Mouse (Mus musculus): ENCODE data around the gene Chil5. TPM values are rescaled to one million over a fixed set of nuclear protein-coding genes. Genes with fewer than 3 reads are reported as not detected.
"Not testable (repeated sequence)": the region's sequence is repeated elsewhere in the genome, so short reads cannot be mapped to it uniquely, and the experiment has no call there.

Chil5 gene
- polyA plus RNA-seq, 1 experiment = not detected

DNA sequence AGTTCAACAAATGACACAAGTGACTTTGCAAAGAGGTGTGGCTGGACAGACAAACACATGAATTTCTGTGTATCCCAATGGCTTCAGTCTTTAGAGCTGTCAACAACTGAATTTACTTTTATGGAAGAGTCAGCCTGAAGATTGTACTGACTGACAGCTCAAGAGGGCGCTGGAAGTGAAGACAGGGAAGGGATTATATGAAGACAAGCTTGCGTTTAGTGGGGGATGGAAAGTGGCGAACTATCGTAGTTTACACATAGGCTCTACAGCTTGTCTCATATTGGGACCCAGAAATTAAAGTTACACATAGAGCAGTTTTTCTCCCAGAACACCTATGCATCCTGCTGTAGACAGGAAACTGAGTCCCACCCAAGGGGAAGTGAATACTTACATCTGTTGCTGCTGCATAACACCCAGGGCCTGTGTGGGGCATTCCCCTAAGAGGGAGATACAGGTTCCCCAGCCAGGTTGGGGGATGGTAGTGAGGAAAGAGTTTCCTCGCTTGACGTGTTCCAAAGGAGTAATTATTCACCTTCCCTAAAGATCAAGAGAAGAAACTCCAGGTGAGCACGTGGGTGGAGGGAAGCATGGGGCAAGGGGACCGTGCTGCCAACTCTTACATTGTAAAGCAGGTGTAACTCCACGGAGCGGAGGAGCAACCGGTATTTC is 31.8 kb downstream of the Chil5 start:
- peak overlapping the region; percentile 2 for H3K4me3 ChIP-seq (ENCODE audit: insufficient read depth, poor library complexity, severe bottlenecking)
- H3K36me3 ChIP-seq (ENCODE audit: control insufficient read depth, insufficient read depth) = no peaks in the 10 kb centered on the region

DNA sequence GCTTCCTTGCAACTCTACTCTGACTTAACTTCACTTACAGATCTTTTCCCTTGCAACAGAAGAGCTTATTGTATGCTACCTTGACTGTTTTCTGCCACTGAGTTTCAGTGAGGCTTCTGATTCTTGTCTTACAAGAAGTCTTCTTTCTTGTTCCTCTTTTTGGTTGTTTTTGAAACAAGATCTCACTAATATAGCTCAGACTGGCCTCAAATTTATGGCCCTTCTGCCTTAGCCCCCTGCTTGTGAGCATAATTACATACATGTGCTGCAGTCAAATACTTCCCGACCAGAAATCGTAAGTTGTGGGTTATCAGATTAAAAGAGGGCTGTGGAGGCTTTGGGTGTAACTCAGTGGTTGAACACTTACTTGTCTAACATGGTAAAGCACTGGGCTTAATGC is 37.9 kb downstream of the Chil5 start:
- Histone ChIP-seq H3K4me3 (ENCODE audit: insufficient read depth, poor library complexity, severe bottlenecking) (no peak overlapping the region), H3K79me2 (ENCODE audit: control insufficient read depth, insufficient read depth) (no peaks in the 10 kb centered on the region), H3K36me3 (ENCODE audit: control insufficient read depth, insufficient read depth) (no peaks in the 10 kb centered on the region), H3ac (ENCODE audit: control insufficient read depth, insufficient read length, low read depth) (no peak overlapping the region), H3K79me3 (ENCODE audit: low read depth) (no peaks in the 10 kb centered on the region), H3K27me3 (ENCODE audit: control insufficient read depth, insufficient read depth, insufficient read length) (no peaks in the 10 kb centered on the region)
- TF ChIP-seq MYOD1 (IDR thresholded peaks at IDR 0.05; ENCODE audit: control insufficient read depth, insufficient read length, low read depth) = no peak
- no peak for TF ChIP-seq CTCF (IDR thresholded peaks at IDR 0.05; ENCODE audit: control insufficient read depth, insufficient read depth, insufficient read length)
- no peak for TF ChIP-seq USF1 (IDR thresholded peaks at IDR 0.05; ENCODE audit: low read depth)
- TF ChIP-seq MAX (IDR thresholded peaks at IDR 0.05) = no peak
- TF ChIP-seq CEBPB (IDR thresholded peaks at IDR 0.05; ENCODE audit: low read depth) = no peak
- TF ChIP-seq FOSL1 (IDR thresholded peaks at IDR 0.05; ENCODE audit: insufficient read depth, low read length, poor library complexity, severe bottlenecking) = no peak
- no peak for TF ChIP-seq MYOG (IDR thresholded peaks at IDR 0.05; ENCODE audit: control insufficient read depth, extremely low read depth, insufficient read length)

More for the DNA sequence above, 31.8 kb downstream of the Chil5 start:
- H3K79me2 ChIP-seq (ENCODE audit: control insufficient read depth, insufficient read depth) = no peaks in the 10 kb centered on the region
- no peaks in the 10 kb centered on the region for H3K27me3 ChIP-seq (ENCODE audit: control insufficient read depth, insufficient read depth, insufficient read length)
- TF ChIP-seq MYOG (IDR thresholded peaks at IDR 0.05; ENCODE audit: control insufficient read depth, extremely low read depth, insufficient read length) (no peak), MAX (IDR thresholded peaks at IDR 0.05) (no peak), MYOD1 (IDR thresholded peaks at IDR 0.05; ENCODE audit: control insufficient read depth, insufficient read length, low read depth) (no peak), CTCF (IDR thresholded peaks at IDR 0.05; ENCODE audit: control insufficient read depth, insufficient read depth, insufficient read length) (no peak)
- no peak overlapping the region for H3ac ChIP-seq (ENCODE audit: control insufficient read depth, insufficient read length, low read depth)
- no peaks in the 10 kb centered on the region for H3K79me3 ChIP-seq (ENCODE audit: low read depth)

DNA sequence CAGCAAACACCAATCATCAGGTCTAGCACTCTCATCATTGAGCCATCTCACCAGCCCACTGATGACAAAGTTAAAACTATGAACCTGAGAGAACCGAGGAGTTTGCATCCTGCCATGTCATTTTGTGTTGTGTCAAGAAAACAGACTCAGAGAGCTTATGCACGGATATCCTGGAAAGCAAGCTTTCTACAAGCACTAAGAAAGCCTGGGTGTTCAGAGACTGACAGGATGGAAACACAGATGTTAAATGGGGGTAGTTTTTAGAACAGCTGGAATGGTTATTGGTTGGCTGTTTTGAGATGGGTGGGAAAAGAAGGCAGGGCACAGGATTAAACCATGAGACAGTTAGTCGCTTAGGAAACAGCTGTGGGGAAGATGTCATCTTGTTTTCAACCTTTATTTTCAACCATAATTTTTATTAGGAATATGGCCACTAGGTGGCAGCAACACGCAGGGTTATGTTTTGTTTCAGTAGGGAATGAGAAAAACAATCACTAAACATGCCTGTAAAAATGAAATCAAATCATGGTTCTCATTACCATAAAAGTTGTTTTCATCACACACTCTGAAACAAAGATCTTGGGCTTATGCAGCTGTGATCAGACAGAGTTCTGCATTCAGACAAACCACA is 40.8 kb downstream of the Chil5 start:
- Histone ChIP-seq H3K79me2 (ENCODE audit: control insufficient read depth, insufficient read depth) (no peaks in the 10 kb centered on the region), H3K79me3 (ENCODE audit: low read depth) (no peaks in the 10 kb centered on the region), H3K4me3 (ENCODE audit: insufficient read depth, poor library complexity, severe bottlenecking) (no peak overlapping the region), H3K36me3 (ENCODE audit: control insufficient read depth, insufficient read depth) (no peaks in the 10 kb centered on the region), H3K27me3 (ENCODE audit: control insufficient read depth, insufficient read depth, insufficient read length) (no peaks in the 10 kb centered on the region), H3ac (ENCODE audit: control insufficient read depth, insufficient read length, low read depth) (no peak overlapping the region)
- TF ChIP-seq MAX (IDR thresholded peaks at IDR 0.05) = no peak
- TF ChIP-seq USF1 (IDR thresholded peaks at IDR 0.05; ENCODE audit: low read depth) = no peak
- no peak for TF ChIP-seq MYOD1 (IDR thresholded peaks at IDR 0.05; ENCODE audit: control insufficient read depth, insufficient read length, low read depth)
- no peak for TF ChIP-seq CTCF (IDR thresholded peaks at IDR 0.05; ENCODE audit: control insufficient read depth, insufficient read depth, insufficient read length)
- no peak for TF ChIP-seq MYOG (IDR thresholded peaks at IDR 0.05; ENCODE audit: control insufficient read depth, extremely low read depth, insufficient read length)
- no peak for TF ChIP-seq FOSL1 (IDR thresholded peaks at IDR 0.05; ENCODE audit: insufficient read depth, low read length, poor library complexity, severe bottlenecking)
- TF ChIP-seq CEBPB (IDR thresholded peaks at IDR 0.05; ENCODE audit: low read depth) = no peak

DNA sequence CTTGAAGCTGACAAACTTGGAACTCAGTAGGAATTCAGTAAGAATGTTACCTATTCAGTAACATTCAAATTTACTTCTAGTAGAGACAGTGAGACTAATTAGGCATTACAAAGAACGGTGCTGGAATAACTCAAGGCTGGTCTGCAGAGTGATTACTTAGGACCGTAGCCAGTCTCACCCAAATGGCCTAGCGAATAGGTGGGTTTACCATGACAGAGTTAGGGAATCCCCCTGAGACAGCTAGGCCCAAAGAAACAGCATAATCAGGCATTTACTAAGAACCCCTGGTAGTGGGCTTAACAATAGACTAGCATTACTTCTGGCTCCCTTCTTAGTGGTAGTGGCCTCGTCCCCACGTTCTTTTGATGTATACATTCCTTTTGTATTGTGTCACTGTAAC is 43.0 kb downstream of the Chil5 start:
- not testable (repeated sequence) for H3K79me3 ChIP-seq (ENCODE audit: low read depth); H3K36me3 ChIP-seq (ENCODE audit: control insufficient read depth, insufficient read depth); H3K27me3 ChIP-seq (ENCODE audit: control insufficient read depth, insufficient read depth, insufficient read length); H3K79me2 ChIP-seq (ENCODE audit: control insufficient read depth, insufficient read depth); H3ac ChIP-seq (ENCODE audit: control insufficient read depth, insufficient read length, low read depth); H3K4me3 ChIP-seq (ENCODE audit: insufficient read depth, poor library complexity, severe bottlenecking)

DNA sequence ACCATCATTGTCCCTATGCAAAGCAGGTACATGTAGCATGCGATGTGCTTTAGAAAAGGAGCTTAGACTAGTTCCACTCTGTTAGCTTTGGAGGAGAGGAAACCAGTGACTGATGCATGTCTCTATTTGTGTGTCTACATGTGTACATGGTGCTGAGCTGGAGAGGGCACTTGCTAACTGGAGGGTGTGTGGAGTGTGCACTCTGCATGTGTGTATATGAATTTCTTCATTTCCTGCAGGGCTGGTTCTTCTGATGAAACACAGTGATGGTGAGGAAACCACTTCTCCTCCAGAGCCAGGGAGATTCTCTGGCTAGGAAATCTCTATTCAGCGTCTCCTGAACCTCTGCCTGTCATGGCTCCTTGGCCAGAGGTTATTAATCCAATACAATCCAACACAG is 58.4 kb downstream of the Chil5 start:
- peaks cover 15% of the 10 kb centered on the region for H3K36me3 ChIP-seq (ENCODE audit: control insufficient read depth, insufficient read depth)
- TF ChIP-seq MAX (IDR thresholded peaks at IDR 0.05) = no peak
- TF ChIP-seq CEBPB (IDR thresholded peaks at IDR 0.05; ENCODE audit: low read depth) = no peak
- no peak for TF ChIP-seq MYOG (IDR thresholded peaks at IDR 0.05; ENCODE audit: control insufficient read depth, extremely low read depth, insufficient read length)
- no peak for TF ChIP-seq FOSL1 (IDR thresholded peaks at IDR 0.05; ENCODE audit: insufficient read depth, low read length, poor library complexity, severe bottlenecking)
- no peak for TF ChIP-seq CTCF (IDR thresholded peaks at IDR 0.05; ENCODE audit: control insufficient read depth, insufficient read depth, insufficient read length)
- TF ChIP-seq MYOD1 (IDR thresholded peaks at IDR 0.05; ENCODE audit: control insufficient read depth, insufficient read length, low read depth) = no peak
- no peak for TF ChIP-seq USF1 (IDR thresholded peaks at IDR 0.05; ENCODE audit: low read depth)
- H3K4me3 ChIP-seq (ENCODE audit: insufficient read depth, poor library complexity, severe bottlenecking) = no peak overlapping the region
- no peaks in the 10 kb centered on the region for H3K79me3 ChIP-seq (ENCODE audit: low read depth)
- H3K79me2 ChIP-seq (ENCODE audit: control insufficient read depth, insufficient read depth) = no peaks in the 10 kb centered on the region
- no peak overlapping the region for H3ac ChIP-seq (ENCODE audit: control insufficient read depth, insufficient read length, low read depth)
- no peaks in the 10 kb centered on the region for H3K27me3 ChIP-seq (ENCODE audit: control insufficient read depth, insufficient read depth, insufficient read length)

DNA sequence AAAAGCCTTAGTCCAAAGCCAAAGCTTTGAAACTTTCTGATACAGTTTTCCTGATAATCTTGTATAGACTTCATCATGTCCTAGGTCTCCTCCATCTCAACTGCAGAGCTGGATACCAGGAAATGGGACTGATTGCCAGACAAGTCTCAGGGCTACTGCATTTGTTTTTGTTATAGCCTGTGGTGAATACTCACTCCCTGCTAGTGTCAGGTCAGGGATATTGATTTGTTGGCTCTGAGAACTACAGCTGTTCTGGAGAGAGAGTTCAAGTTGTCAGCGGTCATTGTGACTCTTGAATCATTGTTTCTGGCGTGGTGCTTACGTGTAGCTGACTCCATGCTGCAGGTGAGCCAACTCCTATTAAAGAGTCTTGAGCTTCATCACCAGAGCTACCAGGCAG is 59.2 kb downstream of the Chil5 start, which contains the start of gene Ovgp1:
Gene Ovgp1 (plus strand): TSS at position 301 of the 400 bp plus-strand sequence.
- TF ChIP-seq MYOD1 (IDR thresholded peaks at IDR 0.05; ENCODE audit: control insufficient read depth, insufficient read length, low read depth) (no peak), CEBPB (IDR thresholded peaks at IDR 0.05; ENCODE audit: low read depth) (no peak), CTCF (IDR thresholded peaks at IDR 0.05; ENCODE audit: control insufficient read depth, insufficient read depth, insufficient read length) (no peak)
- no peaks in the 10 kb centered on the region for H3K79me2 ChIP-seq (ENCODE audit: control insufficient read depth, insufficient read depth)
- no peaks in the 10 kb centered on the region for H3K27me3 ChIP-seq (ENCODE audit: control insufficient read depth, insufficient read depth, insufficient read length)
- H3K79me3 ChIP-seq (ENCODE audit: low read depth) = no peaks in the 10 kb centered on the region
- H3ac ChIP-seq (ENCODE audit: control insufficient read depth, insufficient read length, low read depth) = no peak within 1 kb of the TSS
- no peak within 1 kb of the TSS for H3K4me3 ChIP-seq (ENCODE audit: insufficient read depth, poor library complexity, severe bottlenecking)
- peaks cover 22% of the 10 kb centered on the region for H3K36me3 ChIP-seq (ENCODE audit: control insufficient read depth, insufficient read depth)
